Mouse (Mus musculus) adipocyte (in vitro differentiated cells): Measurements from ENCODE around the gene Hoxa2.

ENCODE experiments used
- DNase-seq: peaks from one replicate; pipeline ENCODE4 v3.0.0-alpha.2; 2016; ENCODE audit warnings: low spot score

Gene Hoxa2

DNA sequence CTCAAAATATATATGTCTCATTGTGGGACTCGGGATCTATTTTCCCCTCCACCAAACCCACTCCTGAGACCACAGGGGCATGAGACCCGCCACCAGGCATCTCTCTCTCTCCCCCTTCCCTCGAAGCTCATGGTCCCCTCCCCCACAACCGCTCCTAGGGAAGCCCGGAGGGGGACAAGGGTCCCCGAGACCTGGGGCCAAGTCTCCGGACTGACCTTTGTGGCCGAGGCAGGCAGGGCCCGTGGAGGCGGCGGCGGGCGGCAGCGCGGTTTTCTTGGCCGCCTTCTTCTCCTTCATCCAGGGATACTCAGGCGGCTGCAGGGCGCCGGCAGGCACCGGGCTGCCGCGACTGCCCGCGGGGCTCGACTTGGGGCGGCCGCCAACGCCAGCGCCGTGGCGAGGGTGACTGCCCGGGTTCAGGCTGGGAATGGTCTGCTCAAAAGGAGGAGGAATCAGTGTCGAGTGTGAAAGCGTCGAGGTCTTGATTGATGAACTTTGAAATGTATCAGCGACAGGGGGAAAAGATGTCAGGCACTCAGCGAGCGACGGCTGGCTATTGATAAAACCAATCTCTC lies 493 bp downstream of the Hoxa2 start:
- peak; percentile 66 for DNase-seq

DNA sequence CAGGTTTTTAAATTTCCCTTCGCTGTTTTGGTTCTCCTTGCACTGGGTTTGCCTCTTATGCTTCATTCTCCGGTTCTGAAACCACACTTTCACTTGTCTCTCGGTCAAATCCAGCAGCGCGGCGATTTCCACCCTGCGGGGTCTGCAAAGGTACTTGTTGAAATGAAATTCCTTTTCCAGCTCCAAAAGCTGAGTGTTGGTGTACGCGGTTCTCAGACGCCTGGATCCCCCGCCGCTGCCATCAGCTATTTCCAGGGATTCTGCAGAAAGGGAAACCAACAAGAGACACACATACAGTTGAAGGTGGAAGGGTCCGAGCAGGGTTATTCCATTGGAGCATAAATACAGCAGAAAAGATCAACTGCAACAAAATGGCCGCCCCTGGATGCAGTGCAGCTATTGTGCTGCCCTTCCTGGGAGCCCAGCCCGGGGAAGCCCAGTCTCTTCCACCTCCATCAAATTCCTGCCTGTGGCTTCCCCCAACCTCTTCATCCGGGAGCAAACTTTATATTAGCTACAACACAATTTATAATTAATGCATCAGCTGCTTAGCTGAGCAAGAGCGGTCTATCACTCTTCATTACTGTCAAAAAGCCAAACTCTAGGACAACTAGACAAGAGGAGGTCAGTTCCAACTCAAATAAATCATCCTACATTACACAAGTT lies 1.1 kb downstream of the Hoxa2 start:
- peak; percentile 75 for DNase-seq

DNA sequence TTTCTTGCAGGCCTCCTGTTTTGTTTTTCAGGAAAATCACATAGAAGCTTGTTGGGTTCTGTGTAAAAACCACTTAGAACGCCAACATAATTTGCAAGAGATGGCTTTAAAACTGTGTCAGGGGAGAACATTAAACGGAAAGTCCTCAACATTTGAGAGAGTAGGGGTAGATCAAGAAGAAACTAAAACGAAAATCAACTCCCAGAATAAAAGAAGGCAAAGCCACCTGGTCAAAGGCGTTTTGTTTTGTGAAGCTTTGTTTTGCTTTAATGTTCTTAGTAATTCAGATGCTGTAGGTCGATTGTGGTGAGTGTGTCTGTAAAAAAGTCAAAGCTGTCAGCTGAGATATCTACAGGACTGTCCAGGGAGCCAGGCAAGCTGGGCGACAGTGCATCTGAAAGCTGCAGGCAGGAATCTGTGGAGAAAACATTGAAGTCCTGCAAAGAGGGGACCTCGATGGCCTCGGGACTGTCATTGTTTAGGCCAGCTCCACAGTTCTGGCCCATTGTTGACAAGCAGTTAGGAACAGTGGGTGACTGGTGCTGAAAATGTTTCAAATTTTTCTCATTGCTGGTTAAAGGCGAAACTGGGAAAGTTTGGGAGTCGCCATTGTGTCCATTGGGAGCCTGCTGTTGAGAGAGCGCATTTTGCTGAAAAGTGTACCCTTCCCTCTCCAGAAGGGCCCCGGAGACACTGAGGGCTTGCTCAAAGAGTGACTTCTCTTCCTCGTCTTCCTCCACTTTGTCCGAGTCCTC lies 1.8 kb downstream of the Hoxa2 start:
- DNase-seq: peak; percentile 73

DNA sequence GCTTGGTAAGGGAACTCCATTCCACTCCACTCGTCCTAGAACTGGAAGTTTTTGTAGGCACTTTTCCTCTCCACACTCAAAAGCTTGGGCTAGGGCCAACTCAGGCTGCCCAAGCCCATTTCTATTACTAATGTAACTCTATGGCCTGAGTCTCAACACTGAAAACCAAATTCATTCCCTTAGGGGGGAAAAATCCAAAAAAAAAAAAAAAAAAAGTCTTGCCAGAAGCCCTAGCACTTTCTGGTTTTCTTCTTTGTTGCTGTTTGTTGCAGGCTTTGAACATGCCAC lies 2.6 kb downstream of the Hoxa2 start:
- DNase-seq: no peak

DNA sequence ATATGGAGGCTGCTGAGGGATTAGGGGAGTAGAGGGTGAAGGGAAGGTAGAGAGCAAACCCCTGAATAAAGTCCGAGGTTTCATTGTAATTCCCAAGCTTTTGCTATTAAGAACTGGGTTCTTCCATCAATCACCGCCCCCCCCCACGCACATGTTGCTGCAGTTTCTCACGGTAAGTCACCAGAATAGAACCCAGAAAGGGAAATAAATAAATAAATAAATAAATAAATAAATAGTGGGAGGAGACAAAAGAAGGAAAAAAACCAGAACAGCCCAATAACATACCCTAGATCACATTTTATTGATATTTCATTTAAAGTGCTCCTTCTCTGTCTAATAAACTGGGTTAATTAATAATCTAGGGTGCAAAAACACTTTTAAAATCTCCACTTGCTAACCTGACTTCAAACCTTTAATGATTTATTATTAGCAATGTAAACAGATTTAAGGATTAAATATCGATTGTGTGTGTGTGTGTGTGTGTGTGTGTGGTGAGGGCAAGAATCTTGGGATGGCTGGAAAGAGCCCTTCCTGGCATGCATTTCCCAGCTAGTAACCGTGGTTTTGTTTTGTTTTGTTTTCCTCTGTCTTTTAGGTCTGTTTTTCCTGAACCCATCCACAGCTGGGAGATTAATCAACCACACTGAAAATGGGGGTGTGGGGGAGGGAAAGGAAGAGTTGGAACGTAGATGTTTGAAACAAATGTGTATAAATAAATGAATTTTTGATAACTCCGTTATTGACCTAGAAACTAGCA lies 3.1 kb downstream of the Hoxa2 start:
- DNase-seq: peak; percentile 82

DNA sequence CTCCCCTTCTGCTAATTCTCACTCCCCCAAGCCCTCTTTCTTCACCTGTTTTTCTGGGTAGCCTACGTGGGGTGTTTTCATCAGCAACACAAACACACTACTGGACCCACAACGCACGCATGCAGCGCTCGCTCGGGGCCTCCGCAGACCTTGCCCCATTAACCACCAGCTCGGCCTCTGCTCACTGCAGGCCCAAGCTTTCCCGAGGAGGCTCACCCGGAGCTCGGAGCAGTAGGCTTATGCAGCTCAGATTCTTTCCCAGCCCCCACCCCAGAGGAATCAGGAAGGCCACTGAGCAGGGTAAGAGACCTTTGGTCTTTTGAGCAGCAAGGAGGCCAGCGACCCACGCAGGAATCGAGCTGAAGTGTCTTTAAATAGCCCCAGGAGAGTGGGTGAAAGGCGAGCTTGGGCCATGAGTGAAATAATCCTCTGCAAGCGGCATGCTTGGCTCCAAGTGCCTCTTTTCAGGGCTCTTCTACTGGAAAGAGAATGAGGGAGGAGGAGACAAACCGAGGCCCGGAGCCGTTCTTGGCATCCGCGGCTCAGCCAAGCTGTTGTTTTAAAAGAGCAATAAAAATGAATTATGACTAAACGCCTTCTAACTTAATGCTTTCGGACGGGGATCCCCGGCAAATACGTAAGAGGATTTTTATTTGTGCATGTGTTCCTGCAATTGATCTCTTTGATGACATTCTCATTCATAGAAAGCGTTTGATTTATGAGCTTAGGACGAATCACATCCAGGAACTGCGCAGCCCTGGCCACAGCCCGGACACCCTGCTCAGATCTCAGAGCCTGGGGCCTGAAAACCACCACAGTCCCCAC lies 3.9 kb downstream of the Hoxa2 start:
- peak; percentile 99 for DNase-seq

DNA sequence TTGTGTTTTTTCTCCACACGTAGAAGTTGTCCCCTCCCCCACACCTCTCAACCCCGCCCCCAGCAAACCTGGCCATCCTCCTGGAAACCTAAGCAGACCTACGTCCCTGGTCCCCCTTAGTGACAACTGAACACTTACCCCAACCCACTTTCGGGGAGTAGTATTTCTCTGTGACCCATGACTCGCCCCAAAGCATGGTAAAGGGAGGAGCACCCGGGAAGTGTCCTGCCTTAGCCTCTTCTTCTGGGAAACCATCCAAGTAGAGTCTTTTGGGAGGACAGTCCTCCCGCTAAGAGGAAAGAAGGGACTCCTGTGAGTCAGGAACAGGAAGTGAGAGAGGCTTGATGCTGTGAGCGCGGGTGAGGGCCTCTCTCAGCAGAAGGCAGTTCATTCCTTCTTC lies 4.7 kb downstream of the Hoxa2 start:
- peak; percentile 97 for DNase-seq

DNA sequence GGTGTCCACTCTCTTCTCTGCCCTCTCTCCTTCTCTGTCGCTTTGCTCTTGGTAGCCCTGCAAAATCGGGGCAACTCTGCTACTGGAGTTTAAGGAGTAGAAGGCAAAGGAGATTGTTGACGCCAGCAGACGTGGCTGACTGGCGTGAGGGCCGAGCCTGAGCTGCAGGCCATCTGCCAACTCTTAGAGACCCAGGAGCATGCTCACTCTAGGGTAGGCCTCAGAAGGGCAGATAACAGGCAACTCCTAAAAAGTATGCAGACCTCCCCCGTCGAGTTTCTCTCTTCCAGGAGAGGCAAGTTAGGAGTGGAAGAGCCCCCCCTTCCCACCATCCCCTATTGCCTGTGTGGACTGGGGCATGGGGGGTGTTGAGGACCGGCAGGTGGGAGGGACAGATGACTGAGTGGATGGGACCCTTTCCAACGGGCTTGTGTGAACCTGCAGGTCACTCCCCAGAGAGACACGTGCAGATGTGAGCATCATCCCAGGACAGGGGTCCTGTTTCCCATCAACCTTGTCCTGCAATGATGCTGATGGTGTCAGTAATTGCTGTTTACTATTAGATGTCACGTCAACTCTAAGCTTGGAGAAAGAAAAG lies 5.4 kb downstream of the Hoxa2 start:
- peak; percentile 91 for DNase-seq

DNA sequence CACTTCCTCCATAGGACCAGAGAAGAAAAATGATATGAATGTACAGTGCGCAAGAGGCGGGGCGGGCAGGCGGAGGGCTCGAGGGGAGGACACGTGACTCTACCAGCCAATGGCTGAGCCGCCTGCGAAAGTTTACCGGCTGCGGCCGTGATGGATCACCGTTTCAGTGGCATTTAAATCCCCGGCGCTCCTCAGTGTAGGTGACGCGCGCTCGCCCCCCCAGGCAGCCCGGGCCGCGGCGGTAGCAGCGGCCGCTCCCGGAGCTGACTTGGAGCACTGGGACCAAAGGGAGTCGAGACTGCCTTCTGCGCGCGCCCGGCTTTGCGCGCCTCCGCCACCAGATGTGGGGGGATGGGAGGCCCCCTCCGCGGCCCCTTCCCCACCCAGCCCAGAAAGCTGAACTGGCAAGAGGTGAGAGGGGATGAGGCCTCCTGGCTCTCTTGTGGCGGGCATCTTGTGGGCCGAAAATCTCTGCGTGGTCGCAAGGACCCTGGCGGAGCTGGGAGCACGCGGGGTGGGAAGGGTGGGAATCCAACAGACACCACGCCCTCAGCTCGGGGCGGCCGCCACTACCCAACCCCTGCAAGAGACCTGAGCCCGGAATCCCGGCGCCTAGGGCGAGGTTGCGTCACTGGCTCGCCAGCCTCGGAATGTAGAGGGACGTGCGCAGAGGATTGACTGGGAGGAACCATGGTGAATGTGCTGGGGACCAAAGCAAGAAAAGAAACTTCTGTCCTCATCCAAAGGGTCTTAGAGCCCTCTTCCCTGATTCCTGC lies 6.2 kb downstream of the Hoxa2 start, which contains the start of gene Hoxa1:
Gene Hoxa1 (minus strand): TSS at position 42 of the 776 bp plus-strand sequence.
- peak; percentile 87 for DNase-seq

DNA sequence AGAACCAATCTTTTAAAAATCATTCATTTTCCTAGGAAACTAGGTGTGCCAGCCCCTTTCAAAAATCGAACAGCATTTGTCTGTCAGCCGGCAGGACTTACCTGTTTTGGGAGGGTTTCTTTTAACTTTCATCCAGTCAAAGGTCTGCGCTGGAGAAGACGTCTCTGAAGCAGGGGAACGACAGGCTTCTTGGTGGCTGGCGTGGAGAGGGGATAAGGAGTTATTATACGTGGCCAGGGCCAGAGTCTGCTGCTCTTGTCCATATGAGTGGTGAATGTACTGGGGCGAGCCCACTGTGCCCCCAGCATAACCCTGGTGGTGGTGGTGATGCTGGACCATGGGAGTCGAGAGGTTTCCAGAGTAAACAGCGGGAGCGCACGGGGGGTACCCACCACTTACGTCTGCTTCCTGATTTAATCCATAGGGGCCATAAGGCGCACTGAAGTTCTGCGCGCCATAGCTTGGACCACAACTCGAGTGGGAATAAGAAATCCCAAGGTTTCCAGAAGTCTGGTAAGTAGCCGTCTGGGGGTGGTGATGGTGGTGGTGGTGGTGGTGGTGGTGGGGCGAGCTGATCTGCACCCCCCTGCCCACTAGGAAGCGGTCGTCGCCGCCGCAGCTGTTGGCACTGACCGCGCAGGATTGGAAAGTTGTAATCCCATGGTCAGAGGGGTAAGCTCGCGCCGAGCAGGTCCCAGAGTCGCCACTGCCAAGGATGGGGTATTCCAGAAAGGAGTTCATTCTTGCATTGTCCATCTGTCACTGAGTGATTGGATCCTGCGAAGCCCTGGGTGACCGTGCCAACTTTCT lies 7.0 kb downstream of the Hoxa2 start:
- no peak for DNase-seq

DNA sequence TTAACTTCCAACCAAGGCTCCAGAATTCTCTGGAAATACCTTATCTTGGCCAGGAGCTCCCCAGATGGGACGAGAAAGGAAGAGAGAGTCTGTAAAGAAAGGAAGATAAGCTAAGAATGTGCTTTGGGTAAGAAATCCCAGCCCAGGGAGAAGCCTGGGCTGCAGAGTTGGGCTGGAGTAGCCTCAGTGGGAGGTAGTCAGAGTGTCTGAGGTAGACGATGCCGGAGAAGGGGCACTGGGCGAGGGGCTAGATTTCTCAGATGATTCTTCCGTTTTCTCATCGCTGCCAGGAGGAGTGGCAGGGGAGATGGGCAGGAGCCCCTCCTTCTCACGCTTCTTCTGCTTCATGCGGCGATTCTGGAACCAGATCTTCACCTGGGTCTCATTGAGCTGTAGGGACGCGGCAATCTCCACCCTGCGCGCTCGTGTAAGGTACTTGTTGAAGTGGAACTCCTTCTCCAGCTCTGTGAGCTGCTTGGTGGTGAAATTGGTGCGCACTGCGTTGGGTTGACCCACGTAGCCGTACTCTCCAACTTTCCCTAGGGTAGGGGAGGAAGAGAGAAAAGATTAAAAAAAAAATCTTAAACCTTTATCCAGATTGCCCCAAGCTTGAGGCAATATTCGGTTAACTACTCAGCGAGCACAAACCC lies 8.0 kb downstream of the Hoxa2 start:
- no peak for DNase-seq

DNA sequence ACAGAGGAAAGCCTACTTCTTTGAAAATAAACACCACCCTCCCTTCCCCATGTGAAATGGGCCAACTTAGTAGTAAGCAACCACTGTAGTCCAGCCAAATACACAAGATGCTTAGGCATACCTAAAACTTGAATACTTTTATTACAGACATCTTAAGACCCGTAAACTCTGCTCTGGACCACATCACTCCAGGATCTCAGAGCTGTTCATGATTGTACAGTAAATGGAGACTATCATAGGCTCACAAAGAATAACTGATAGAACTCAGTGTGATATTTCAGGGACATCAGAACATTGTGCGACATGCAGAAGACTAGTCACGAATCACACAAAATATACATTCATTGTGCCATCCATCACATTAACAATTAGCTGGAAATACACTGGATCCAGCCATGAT lies 9.2 kb downstream of the Hoxa2 start:
- DNase-seq: no peak

DNA sequence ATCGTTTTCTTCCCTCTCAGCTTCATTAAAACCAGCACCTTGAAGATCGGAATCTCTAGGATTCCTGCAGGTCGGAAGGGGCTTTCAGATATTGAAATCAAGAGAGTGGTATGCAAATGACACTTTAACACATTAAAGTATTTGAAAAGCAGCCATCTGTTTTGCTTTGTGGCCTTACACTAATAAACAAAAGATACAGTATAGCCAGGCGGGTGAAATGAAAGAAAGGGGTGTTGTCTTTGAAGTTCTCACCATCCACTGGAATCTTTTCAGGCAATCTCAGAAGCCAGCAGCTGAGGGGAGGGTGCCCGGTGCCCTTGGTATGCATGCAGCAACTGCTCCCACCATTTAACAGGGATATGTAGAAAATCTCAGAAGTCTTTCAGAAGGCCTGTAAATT lies 10.6 kb downstream of the Hoxa2 start:
- DNase-seq: no peak

DNA sequence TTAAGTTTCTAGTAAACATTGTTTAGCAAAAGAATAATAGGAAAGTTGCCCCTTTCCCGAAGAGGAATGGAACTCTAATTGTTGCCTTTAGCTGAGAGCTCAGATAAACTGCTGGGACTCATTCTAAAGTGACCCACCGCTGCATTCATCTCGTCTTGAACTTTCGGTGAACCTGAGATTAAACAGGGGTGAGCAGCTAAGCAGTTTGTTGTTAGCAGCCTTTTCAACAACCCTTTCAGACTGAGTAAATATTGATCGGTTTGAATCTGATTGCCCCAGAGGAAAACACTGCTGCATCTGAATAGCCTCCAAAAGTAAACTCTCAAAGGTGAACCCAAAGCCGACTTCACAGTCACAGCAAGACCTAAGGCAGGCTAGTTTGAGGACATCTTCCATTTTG lies 11.4 kb downstream of the Hoxa2 start:
- no peak for DNase-seq

DNA sequence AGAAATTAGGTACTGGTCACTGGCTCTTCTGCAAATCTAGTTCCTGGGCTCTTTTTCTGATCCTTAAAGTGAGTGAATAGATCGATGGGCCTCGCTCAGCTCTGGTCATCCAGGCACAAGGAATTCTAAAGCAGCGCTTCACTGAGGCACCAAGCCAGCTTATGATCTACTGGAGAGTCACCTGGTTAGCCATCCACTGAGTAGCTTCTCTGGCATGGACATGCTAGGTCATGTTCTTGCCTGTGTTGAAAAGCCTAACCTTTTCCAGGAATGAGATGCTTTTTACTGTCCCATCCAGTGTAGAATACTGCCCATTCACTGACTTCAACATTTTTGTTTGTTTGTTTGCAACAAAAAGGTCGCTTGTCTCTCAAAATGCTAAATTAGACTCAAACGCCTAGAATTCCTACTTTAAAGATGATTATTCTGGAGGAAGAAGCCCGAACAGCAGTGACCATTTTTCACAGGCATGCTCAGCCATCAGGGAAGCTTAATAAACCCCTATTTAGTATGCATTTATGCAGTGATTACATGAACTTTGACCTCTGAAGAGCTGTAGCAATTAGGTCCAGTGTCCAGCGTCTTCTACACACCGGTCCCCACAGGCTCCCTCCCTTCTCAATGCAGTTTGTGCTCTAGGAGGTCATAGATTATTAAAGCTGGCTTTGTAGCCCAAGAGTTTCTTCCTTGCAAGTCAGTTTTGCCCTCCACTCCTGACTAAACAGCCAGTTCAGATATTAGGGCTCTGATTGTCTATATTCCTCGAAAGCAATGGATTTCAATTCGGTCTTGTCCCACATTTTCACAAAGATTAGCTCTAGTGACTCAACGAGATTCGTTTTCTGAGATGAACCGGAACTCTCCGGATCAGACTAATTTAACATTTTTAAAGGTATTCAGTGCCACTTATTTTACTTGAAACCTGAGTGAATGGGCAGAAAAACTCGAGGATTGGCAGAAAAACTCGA lies 12.1 kb downstream of the Hoxa2 start:
- DNase-seq: no peak

DNA sequence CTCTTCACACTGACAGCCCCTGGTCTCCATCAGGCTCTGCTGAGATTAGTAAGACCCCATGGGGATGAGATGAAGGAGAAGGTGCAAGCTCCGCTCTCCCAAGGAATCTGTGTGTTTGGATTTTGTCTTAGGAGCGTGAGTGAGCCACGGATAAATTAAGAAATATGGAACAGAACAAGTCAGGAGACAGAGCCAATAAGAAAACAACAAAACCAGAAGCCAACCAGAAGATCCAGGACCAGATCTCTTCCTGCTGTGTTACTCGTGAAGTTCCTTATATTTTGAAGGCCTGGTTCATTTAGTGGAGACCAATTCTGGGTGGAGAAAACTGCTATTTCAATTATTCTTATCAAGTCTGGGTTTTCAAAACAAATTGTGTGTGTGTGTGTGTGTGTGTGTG lies 13.1 kb downstream of the Hoxa2 start:
- DNase-seq: no peak

DNA sequence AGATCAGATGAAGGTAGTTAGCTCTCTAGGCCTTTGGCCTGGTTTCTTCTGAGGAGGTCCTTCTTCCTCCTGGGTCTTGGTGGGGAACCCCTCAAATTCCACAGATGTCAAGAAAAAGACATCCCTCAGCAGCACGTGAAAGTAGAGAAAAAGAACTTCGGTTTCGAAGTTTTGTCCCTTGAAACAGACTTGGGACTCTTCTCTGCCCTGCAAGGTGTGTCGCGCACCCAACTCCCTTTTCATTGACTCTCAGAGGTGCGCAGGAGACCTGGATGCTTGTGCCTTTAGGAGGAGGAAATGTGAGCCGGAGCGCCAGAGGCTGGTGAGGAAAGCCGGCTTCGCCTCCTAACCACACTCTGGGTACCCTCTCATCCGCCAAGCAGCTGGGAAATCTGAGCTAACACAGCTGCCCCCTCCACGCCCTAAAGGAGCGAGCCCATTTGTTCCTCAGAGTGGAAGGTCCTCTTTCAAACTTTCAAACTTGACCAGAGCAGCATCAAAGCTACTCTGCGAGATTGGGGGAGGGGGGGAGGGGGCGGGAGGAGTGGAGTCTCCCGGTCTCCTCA lies 14.1 kb downstream of the Hoxa2 start:
- DNase-seq: no peak

DNA sequence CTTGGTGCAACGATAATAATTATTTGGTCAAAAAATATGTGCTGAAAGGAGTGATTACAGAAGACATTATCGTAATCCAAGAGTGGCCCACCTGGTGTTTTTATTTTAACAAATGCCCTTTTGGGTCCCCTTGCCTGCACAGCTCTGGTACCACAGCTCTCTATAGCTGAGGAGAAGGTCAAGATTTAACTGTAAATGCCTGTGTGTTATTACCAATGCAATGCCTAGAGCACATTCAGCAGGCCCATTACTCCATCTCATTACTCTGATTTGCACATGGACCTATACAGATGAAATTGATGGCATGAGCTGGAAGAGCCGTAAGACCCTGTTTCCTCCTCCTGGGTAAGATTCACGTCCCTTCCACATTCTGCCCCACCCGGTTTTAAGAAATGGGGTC lies 25.5 kb downstream of the Hoxa2 start:
- DNase-seq: no peak
